Mouse (Mus musculus): Measurements from ENCODE around the gene Aplnr.

Gene Aplnr

GRCm38 (mm10) chr2:85136089-85136488, at the start of gene Aplnr:
Gene Aplnr, plus strand, starts transcription at chr2:85136225.
- DNase-seq (ENCODE audit: low spot score): peak; percentile 15

GRCm38 (mm10) chr2:85088716-85089646, 47.0 kb upstream of the Aplnr start:
- DNase-seq (ENCODE audit: low spot score): no peak

GRCm38 (mm10) chr2:85091325-85091724, 44.7 kb upstream of the Aplnr start:
- no peak for DNase-seq (ENCODE audit: low spot score)

GRCm38 (mm10) chr2:85093376-85093775, 42.6 kb upstream of the Aplnr start:
- no peak for DNase-seq (ENCODE audit: low spot score)

- peak; percentile 25 for DNase-seq (ENCODE audit: low spot score)
Observed at GRCm38 (mm10) chr2:85095906-85096305, 40.1 kb upstream of the Aplnr start.

GRCm38 (mm10) chr2:85098014-85098413, 38.0 kb upstream of the Aplnr start:
- DNase-seq (ENCODE audit: low spot score): no peak

GRCm38 (mm10) chr2:85098824-85099511, 37.1 kb upstream of the Aplnr start:
- no peak for DNase-seq (ENCODE audit: low spot score)

GRCm38 (mm10) chr2:85103201-85103600, 32.8 kb upstream of the Aplnr start:
- DNase-seq (ENCODE audit: low spot score): no peak

- no peak for DNase-seq (ENCODE audit: low spot score)
Observed at GRCm38 (mm10) chr2:85105426-85106013, 30.5 kb upstream of the Aplnr start.

GRCm38 (mm10) chr2:85106068-85106790, 29.8 kb upstream of the Aplnr start:
- DNase-seq (ENCODE audit: low spot score): no peak

GRCm38 (mm10) chr2:85106941-85107340, 29.1 kb upstream of the Aplnr start:
- no peak for DNase-seq (ENCODE audit: low spot score)

- no peak for DNase-seq (ENCODE audit: low spot score)
Observed at GRCm38 (mm10) chr2:85110288-85110875, 25.6 kb upstream of the Aplnr start.

GRCm38 (mm10) chr2:85123187-85123868, 12.7 kb upstream of the Aplnr start:
- DNase-seq (ENCODE audit: low spot score): peak; percentile 88

- peak; percentile 80 for DNase-seq (ENCODE audit: low spot score)
Observed at GRCm38 (mm10) chr2:85123869-85124535, 12.0 kb upstream of the Aplnr start.

- no peak for DNase-seq (ENCODE audit: low spot score)
Observed at GRCm38 (mm10) chr2:85129496-85129971, 6.5 kb upstream of the Aplnr start.

GRCm38 (mm10) chr2:85131226-85131625, 4.8 kb upstream of the Aplnr start:
- no peak for DNase-seq (ENCODE audit: low spot score)

- no peak for DNase-seq (ENCODE audit: low spot score)
Observed at GRCm38 (mm10) chr2:85131724-85132123, 4.3 kb upstream of the Aplnr start.

- no peak for DNase-seq (ENCODE audit: low spot score)
Observed at GRCm38 (mm10) chr2:85132204-85132603, 3.8 kb upstream of the Aplnr start.

- no peak for DNase-seq (ENCODE audit: low spot score)
Observed at GRCm38 (mm10) chr2:85135099-85135498, 926 bp upstream of the Aplnr start.

GRCm38 (mm10) chr2:85136831-85137520, 951 bp downstream of the Aplnr start:
- no peak for DNase-seq (ENCODE audit: low spot score)
